In genomic region chr14:49785793-49786192, GRCm38 (mm10) we compare ENCODE assay signal across 8 mouse cellular contexts. TPM values are rescaled to one million over a fixed set of nuclear protein-coding genes. Genes with fewer than 3 reads are reported as not detected.
DNase-seq lines count a peak whose midpoint lies in the region; ATAC-seq and TF ChIP-seq lines count a peak whose summit lies in the region.
"Had no signal": no experiment of that assay in that cellular context is flagged by ENCODE, and none has a peak within 500 bp of the region (broad histone marks: within the 10 kb centered on the region; RNA-seq: fewer than 3 reads in every experiment).

No protein-coding gene starts in this region.

- no peaks in the 10 kb centered on the region for H3K36me3 ChIP-seq in midbrain, embryonic 10.5 days
- H3K36me3 ChIP-seq in midbrain, embryonic 13.5 days, result no peaks in the 10 kb centered on the region
- H3K36me3 ChIP-seq in heart, postnatal 0 days (replicated peaks; ENCODE audit: control insufficient read depth, insufficient read depth, low read length), result no peaks in the 10 kb centered on the region

- 56% methylated on average over 2 of the region's 2 CpGs for WGBS in midbrain, embryonic 10.5 days
- 54% methylated on average over 2 of the region's 2 CpGs for WGBS in midbrain, embryonic 13.5 days
- WGBS in heart, postnatal 0 days, result 63% methylated on average over 2 of the region's 2 CpGs

- peak; percentile 84 for TF ChIP-seq CTCF in heart, postnatal 0 days (IDR thresholded peaks at IDR 0.05; ENCODE audit: low read depth)

- H3K9me3 ChIP-seq in midbrain, embryonic 10.5 days (replicated peaks), result no peaks in the 10 kb centered on the region
- H3K9me3 ChIP-seq in midbrain, embryonic 13.5 days, result no peaks in the 10 kb centered on the region
- H3K9me3 ChIP-seq in heart, postnatal 0 days (replicated peaks; ENCODE audit: control insufficient read depth, low read length), result no peaks in the 10 kb centered on the region

- no peak overlapping the region for H3K4me2 ChIP-seq in midbrain, embryonic 13.5 days (replicated peaks)
- H3K4me2 ChIP-seq in heart, postnatal 0 days (ENCODE audit: low read depth, low read length), result no peak overlapping the region

- H3K27me3 ChIP-seq in midbrain, embryonic 10.5 days (ENCODE audit: low read depth, poor library complexity, severe bottlenecking), result peaks cover 38% of the 10 kb centered on the region
- H3K27me3 ChIP-seq in midbrain, embryonic 13.5 days, result peaks cover 16% of the 10 kb centered on the region
- H3K27me3 ChIP-seq in heart, postnatal 0 days (ENCODE audit: control insufficient read depth, insufficient read depth, low read length), result no peaks in the 10 kb centered on the region

- peaks cover 33% of the 10 kb centered on the region for H3K4me1 ChIP-seq in midbrain, embryonic 10.5 days
- H3K4me1 ChIP-seq in midbrain, embryonic 13.5 days (replicated peaks), result peaks cover 14% of the 10 kb centered on the region
- peaks cover 9% of the 10 kb centered on the region; the same call in 1 of the 2 replicates for H3K4me1 ChIP-seq in heart, postnatal 0 days (ENCODE audit: control insufficient read depth, insufficient read depth)

- no peak for ATAC-seq in midbrain, embryonic 13.5 days
- no peak for ATAC-seq in heart, postnatal 0 days (ENCODE audit: insufficient read depth, low read depth)

- H3K4me3 ChIP-seq in midbrain, embryonic 10.5 days, result no peak overlapping the region
- no peak overlapping the region for H3K4me3 ChIP-seq in midbrain, embryonic 13.5 days (replicated peaks)
- H3K4me3 ChIP-seq in heart, postnatal 0 days (ENCODE audit: low read depth, low read length), result no peak overlapping the region
- H3K4me3 ChIP-seq: erythroblast, embryonic 14.5 days had no signal

- DNase-seq in midbrain, embryonic 10.5 days (ENCODE audit: low spot score), result peak; percentile 54
- DNase-seq in NIH3T3 (ENCODE audit: low read depth), result peak; percentile 59
- peak; percentile 71 for DNase-seq in cerebellum, adult 11-12 months
- DNase-seq in heart, postnatal 0 days (ENCODE audit: low spot score), result peak; percentile 47
- peak; percentile 66 to 72 for DNase-seq in left cerebral cortex, adult 18-20 months (ENCODE audit: low spot score in 2 of 2)
- DNase-seq in retina, postnatal 7 days (ENCODE audit: low read depth, low spot score), result peak; percentile 32

- H3K9ac ChIP-seq in midbrain, embryonic 13.5 days (replicated peaks), result no peak overlapping the region
- no peak overlapping the region for H3K9ac ChIP-seq in heart, postnatal 0 days (replicated peaks; ENCODE audit: low read depth, low read length)

- no peak overlapping the region for H3K27ac ChIP-seq in midbrain, embryonic 10.5 days (replicated peaks)
- H3K27ac ChIP-seq in midbrain, embryonic 13.5 days, result no peak overlapping the region
- H3K27ac ChIP-seq in heart, postnatal 0 days (ENCODE audit: low read depth), result no peak overlapping the region

- TF ChIP-seq EP300 in heart, postnatal 0 days (IDR thresholded peaks at IDR 0.05; ENCODE audit: low read depth), result no peak

RNA-seq across cellular contexts. Expression of gene Armh4, which starts 2.6 kb away (rescaled TPM):
- 57.4 and 63.5 TPM in 2 replicates for polyA plus RNA-seq in midbrain, embryonic 10.5 days (2016; fragmentation: Nextera tagmentation; extraction: Ambion mirVana)
- 31.0 and 32.9 TPM in 2 replicates for polyA plus RNA-seq in midbrain, embryonic 13.5 days (2015; fragmentation: Nextera tagmentation; extraction: Ambion mirVana)
- total RNA-seq in heart, postnatal 0 days (2014; rRNA removed; ENCODE audit: low replicate concordance), result 29.2 and 34.0 TPM in 2 replicates
- 12.7 and 14.2 TPM in 2 replicates for polyA plus RNA-seq in heart, postnatal 0 days (2015; fragmentation: Nextera tagmentation; extraction: Ambion mirVana)
- 10 to 100 TPM; 23.9 to 29.3 TPM for total RNA-seq in left cerebral cortex, adult 18-20 months (2021)
- polyA plus RNA-seq: erythroblast, embryonic 14.5 days had no signal
